Mouse (Mus musculus) heart, embryonic 12.5 days (tissue): ENCODE data around the gene Nudcd3. TPM values are rescaled to one million over a fixed set of nuclear protein-coding genes. Genes with fewer than 3 reads are reported as not detected.

Experiments used
- ATAC-seq: fragments of 200-750 bp; cut with Nextera tagmentation; 2 replicates; pipeline ENCODE4 v1.8.0; 2017; ENCODE audit warnings: moderate TSS enrichment, moderate library complexity; ENCODE audit not compliant: insufficient number of reproducible peaks, low FRiP score
- H3K27ac ChIP-seq: fragments of 300-500 bp; sonication (generic); 2 replicates; pipeline ENCODE4 v1.5.1; 2016; ENCODE audit warnings: mild to moderate bottlenecking, moderate library complexity; ENCODE audit not compliant: poor library complexity, severe bottlenecking
- H3K27me3 ChIP-seq: fragments of 300-500 bp; sonication (generic); replicated peaks from 2 replicates; pipeline ENCODE4 v1.6.1; 2016; ENCODE audit warnings: mild to moderate bottlenecking, moderate library complexity
- H3K36me3 ChIP-seq: fragments of 300-500 bp; sonication (generic); 2 replicates; pipeline ENCODE4 v1.6.1; 2016; ENCODE audit warnings: mild to moderate bottlenecking, moderate library complexity
- H3K4me1 ChIP-seq: fragments of 300-500 bp; sonication (generic); replicated peaks from 2 replicates; pipeline ENCODE4 v1.6.1; 2016; ENCODE audit warnings: mild to moderate bottlenecking
- H3K4me2 ChIP-seq: fragments of 300-500 bp; sonication (generic); 2 replicates; pipeline ENCODE4 v1.6.1; 2016; ENCODE audit warnings: mild to moderate bottlenecking, moderate library complexity
- H3K4me3 ChIP-seq: fragments of 300-500 bp; sonication (generic); 2 replicates; pipeline ENCODE4 v1.5.1; 2016; ENCODE audit warnings: mild to moderate bottlenecking
- H3K9ac ChIP-seq: fragments of 300-500 bp; sonication (generic); 2 replicates; pipeline ENCODE4 v1.6.1; 2016; ENCODE audit warnings: mild to moderate bottlenecking, moderate library complexity
- H3K9me3 ChIP-seq: fragments of 300-500 bp; sonication (generic); replicated peaks from 2 replicates; pipeline ENCODE4 v1.6.1; 2016; ENCODE audit warnings: mild to moderate bottlenecking, moderate library complexity
- WGBS: fragments of 180-500 bp; shearing (Covaris S2); methylation state at CpG from one replicate; pipeline ENCODE4 v1.1.7; 2016; 5-methylcytosine and 5-hydroxymethylcytosine counted together
- polyA plus RNA-seq: library from polyadenylated mRNA; unstranded; fragments of >200 nt; fragmentation: Nextera tagmentation; extraction: Ambion mirVana; gene quantifications from 2 replicates; pipeline ENCODE4 v1.2.1, GENCODE M21; 2016

The Nudcd3 gene
- polyA plus RNA-seq, 1 experiment from 2014 or later, result 35.5 TPM

GRCm38 (mm10) chr11:6200570-6200969, 355 bp upstream of the Nudcd3 start:
- Histone ChIP-seq H3K36me3 (0 out of 2 replicates have a peak, but pooled peaks cover 3% of the 10 kb centered on the region), H3K27ac (peak overlapping the region; percentile 96), H3K27me3 (0 out of 2 replicates have a peak, but pooled peaks cover 3% of the 10 kb centered on the region), H3K9me3 (no peaks in the 10 kb centered on the region), H3K9ac (peak overlapping the region; percentile 93; the same call in 1 of the 2 replicates), H3K4me2 (peak overlapping the region; percentile 100), H3K4me1 (peaks cover 19% of the 10 kb centered on the region), H3K4me3 (peak overlapping the region; percentile 92)
- no peak for ATAC-seq
- 24% methylated on average over 9 of the region's 9 CpGs for WGBS

DNA sequence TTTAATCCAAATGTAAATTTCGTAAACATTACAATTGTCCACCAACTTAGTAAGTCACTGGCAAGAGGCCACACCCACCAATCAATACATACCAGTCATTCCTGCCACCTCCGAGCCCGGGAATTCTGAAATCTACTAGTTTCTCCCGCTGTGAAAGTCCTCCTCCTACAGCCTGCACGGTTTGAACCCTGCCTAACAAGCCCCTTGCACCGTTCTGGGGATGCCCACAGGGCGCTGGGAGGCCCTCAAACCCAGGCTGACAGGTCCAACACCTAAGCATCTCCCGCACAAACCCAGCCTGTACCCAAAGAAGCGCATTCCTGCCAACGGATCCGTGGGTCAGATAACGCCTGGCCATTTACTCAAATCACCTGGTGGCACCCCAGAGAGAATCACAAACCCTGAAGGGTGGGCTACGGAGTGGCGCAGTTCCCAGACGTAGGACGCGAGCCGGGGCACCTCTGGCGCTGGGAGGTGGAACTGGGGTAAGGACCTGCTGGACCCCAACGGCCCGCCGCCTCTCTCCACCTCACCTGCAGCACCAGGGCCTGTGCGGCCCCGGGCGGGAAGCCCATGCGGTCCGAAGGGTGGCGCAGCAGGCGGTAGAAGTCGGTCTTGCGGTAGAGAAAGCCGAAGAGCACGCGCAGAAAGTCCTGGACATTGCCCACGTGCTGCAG, 667 bp downstream of the Nudcd3 start, which contains the start of gene A730071L15Rik:
Gene A730071L15Rik, plus strand, starts transcription at position 620 of the 677 bp plus-strand sequence.
- Histone ChIP-seq H3K9ac (peak within 1 kb of the TSS; percentile 93), H3K27ac (peak within 1 kb of the TSS; percentile 96), H3K9me3 (no peaks in the 10 kb centered on the region), H3K27me3 (no peaks in the 10 kb centered on the region), H3K4me1 (peaks cover 19% of the 10 kb centered on the region), H3K4me2 (peak within 1 kb of the TSS; percentile 100), H3K36me3 (0 out of 2 replicates have a peak, but pooled peaks cover 3% of the 10 kb centered on the region), H3K4me3 (peak within 1 kb of the TSS; percentile 92)
- WGBS, result under 1% methylated on average over 35 of the region's 35 CpGs
- peak; percentile 66 for ATAC-seq

- 81% methylated on average over 4 of the region's 4 CpGs for WGBS
- Histone ChIP-seq H3K4me1 (peaks cover 19% of the 10 kb centered on the region), H3K36me3 (0 out of 2 replicates have a peak, but pooled peaks cover 3% of the 10 kb centered on the region), H3K4me3 (0 out of 2 replicates have a peak overlapping the region, but pooled peaks have one; percentile 92), H3K4me2 (peak overlapping the region; percentile 100), H3K27me3 (no peaks in the 10 kb centered on the region), H3K27ac (no peak overlapping the region), H3K9me3 (no peaks in the 10 kb centered on the region), H3K9ac (no peak overlapping the region; the same call in 1 of the 2 replicates)
- no peak for ATAC-seq
These were observed 1.8 kb downstream of the Nudcd3 start for GRCm38 (mm10) chr11:6198449-6198848.

DNA sequence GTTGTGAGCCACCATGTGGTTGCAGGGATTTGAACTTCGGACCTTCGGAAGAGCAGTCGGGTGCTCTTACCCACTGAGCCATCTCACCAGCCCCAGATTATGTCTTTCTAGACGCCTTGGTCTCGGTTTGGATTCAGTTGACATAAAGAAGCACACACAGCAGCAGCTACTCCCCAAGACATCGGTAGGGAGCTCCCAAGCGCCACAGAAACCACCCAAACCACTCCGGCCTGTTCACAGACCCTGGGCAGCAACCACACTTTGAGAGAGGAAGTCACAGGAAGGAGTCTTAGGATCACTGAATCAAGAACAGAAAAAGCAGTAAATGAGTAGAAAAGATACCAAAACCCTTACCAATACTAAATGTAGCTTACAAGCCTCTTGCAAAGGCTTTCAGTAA, 3.4 kb downstream of the Nudcd3 start:
- no peak for ATAC-seq
- Histone ChIP-seq H3K36me3 (peaks cover 15% of the 10 kb centered on the region), H3K27ac (no peak overlapping the region), H3K27me3 (no peaks in the 10 kb centered on the region), H3K4me3 (no peak overlapping the region), H3K9ac (no peak overlapping the region), H3K4me1 (peaks cover 19% of the 10 kb centered on the region), H3K4me2 (no peak overlapping the region), H3K9me3 (no peaks in the 10 kb centered on the region)
- 93% methylated on average over 8 of the region's 8 CpGs for WGBS

- no peaks in the 10 kb centered on the region for H3K9me3 ChIP-seq
- peak; percentile 39 for ATAC-seq
- no peaks in the 10 kb centered on the region for H3K27me3 ChIP-seq
- no peak overlapping the region for H3K4me2 ChIP-seq
- H3K9ac ChIP-seq, result no peak overlapping the region
- peaks cover 18% of the 10 kb centered on the region for H3K4me1 ChIP-seq
- H3K36me3 ChIP-seq, result peaks cover 18% of the 10 kb centered on the region
- no peak overlapping the region for H3K27ac ChIP-seq
- 7% methylated on average over 2 of the region's 2 CpGs for WGBS
- no peak overlapping the region for H3K4me3 ChIP-seq
These were observed 12.3 kb downstream of the Nudcd3 start for GRCm38 (mm10) chr11:6187878-6188277.

- Histone ChIP-seq H3K27ac (no peak overlapping the region), H3K4me1 (peaks cover 21% of the 10 kb centered on the region), H3K4me3 (no peak overlapping the region), H3K4me2 (no peak overlapping the region), H3K9ac (no peak overlapping the region), H3K9me3 (no peaks in the 10 kb centered on the region), H3K36me3 (peaks cover 14% of the 10 kb centered on the region), H3K27me3 (no peaks in the 10 kb centered on the region)
- ATAC-seq, result no peak
- 79% methylated on average over 3 of the region's 3 CpGs for WGBS
These were observed 12.8 kb downstream of the Nudcd3 start for GRCm38 (mm10) chr11:6187399-6187798.

DNA sequence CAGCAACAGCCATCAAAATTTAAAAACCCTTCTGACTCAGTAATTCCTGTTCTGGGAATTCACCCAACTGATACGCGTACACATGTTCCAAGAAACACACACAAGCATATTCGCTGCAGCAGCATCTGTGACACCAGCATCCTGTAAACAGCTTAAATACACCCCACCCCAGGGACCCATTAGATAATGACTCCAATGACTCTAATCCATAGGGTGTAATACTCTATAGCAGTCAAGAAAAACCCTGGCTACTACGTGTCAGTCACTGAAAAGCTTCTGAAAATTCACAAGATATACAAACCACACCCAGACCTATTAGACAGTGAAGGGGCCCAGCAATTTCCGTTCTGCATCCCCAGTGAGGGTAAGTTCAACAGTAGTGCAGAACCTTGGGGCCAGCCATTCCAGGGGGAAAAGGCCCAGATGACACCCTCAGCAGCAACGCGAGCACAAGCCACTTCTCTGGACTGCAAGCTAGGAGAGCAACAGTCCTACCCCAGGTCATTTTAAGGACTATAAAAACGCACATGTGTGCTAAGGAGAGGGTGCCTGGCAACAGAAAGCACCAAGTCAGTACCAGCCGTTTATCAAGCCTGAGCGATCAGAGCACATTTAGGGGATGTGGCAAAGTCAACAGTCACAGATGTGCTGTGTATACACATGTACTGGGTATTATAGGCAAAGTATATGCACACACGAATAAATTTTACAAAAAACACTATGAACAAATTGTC, 15.8 kb downstream of the Nudcd3 start:
- H3K9me3 ChIP-seq, result no peaks in the 10 kb centered on the region
- no peaks in the 10 kb centered on the region for H3K27me3 ChIP-seq
- 72% methylated on average over 11 of the region's 11 CpGs for WGBS
- no peak overlapping the region for H3K4me2 ChIP-seq
- no peak overlapping the region for H3K4me3 ChIP-seq
- no peak overlapping the region for H3K27ac ChIP-seq
- ATAC-seq, result no peak
- H3K36me3 ChIP-seq, result peaks cover under 1% of the 10 kb centered on the region
- no peak overlapping the region for H3K9ac ChIP-seq
- H3K4me1 ChIP-seq, result peaks cover 30% of the 10 kb centered on the region

DNA sequence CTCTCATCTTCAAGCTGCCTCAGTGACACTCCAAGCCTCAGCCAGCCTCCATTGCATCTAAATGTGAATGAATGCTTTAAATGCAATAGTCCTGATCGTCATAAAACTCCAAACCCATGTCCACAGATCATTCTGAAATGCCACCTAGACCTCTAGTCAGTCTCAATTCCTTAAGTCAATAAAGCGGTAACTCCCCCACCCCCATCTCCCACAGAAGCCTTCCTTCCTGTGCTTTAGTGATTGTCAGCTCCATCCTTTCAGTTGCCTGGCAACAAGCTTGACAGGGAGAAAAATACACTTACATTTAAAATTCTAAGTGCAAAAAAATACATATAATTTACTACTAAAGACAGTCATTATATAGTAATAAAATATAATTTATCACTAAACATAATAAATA, 17.0 kb downstream of the Nudcd3 start:
- ATAC-seq, result no peak
- no peak overlapping the region for H3K9ac ChIP-seq
- H3K36me3 ChIP-seq, result no peaks in the 10 kb centered on the region
- H3K4me1 ChIP-seq, result peaks cover 40% of the 10 kb centered on the region
- WGBS, result 75% methylated on average over 2 of the region's 2 CpGs
- no peak overlapping the region for H3K4me3 ChIP-seq
- no peak overlapping the region for H3K4me2 ChIP-seq
- H3K9me3 ChIP-seq, result no peaks in the 10 kb centered on the region
- no peak overlapping the region for H3K27ac ChIP-seq
- H3K27me3 ChIP-seq, result no peaks in the 10 kb centered on the region

GRCm38 (mm10) chr11:6180811-6181399, 19.3 kb downstream of the Nudcd3 start:
- Histone ChIP-seq H3K27me3 (no peaks in the 10 kb centered on the region), H3K4me1 (peaks cover 41% of the 10 kb centered on the region), H3K4me2 (no peak overlapping the region), H3K36me3 (no peaks in the 10 kb centered on the region), H3K9ac (no peak overlapping the region), H3K9me3 (no peaks in the 10 kb centered on the region), H3K27ac (no peak overlapping the region), H3K4me3 (no peak overlapping the region)
- ATAC-seq, result no peak
- 61% methylated on average over 6 of the region's 6 CpGs for WGBS

GRCm38 (mm10) chr11:6179194-6179593, 21.0 kb downstream of the Nudcd3 start:
- Histone ChIP-seq H3K4me2 (no peak overlapping the region), H3K4me1 (peaks cover 51% of the 10 kb centered on the region)
- ATAC-seq, result no peak

GRCm38 (mm10) chr11:6178673-6179166, 21.5 kb downstream of the Nudcd3 start:
- no peak overlapping the region for H3K4me2 ChIP-seq
- H3K4me3 ChIP-seq, result no peak overlapping the region
- H3K4me1 ChIP-seq, result peaks cover 52% of the 10 kb centered on the region
- H3K36me3 ChIP-seq, result no peaks in the 10 kb centered on the region
- no peaks in the 10 kb centered on the region for H3K27me3 ChIP-seq
- 26% methylated on average over 2 of the region's 2 CpGs for WGBS
- no peaks in the 10 kb centered on the region for H3K9me3 ChIP-seq
- no peak for ATAC-seq
- 0 out of 2 replicates have a peak overlapping the region, but pooled peaks have one; percentile 5 for H3K9ac ChIP-seq
- H3K27ac ChIP-seq, result peak overlapping the region; percentile 41

More at GRCm38 (mm10) chr11:6179194-6179593, 21.0 kb downstream of the Nudcd3 start:
- WGBS, result 27% methylated on average over 8 of the region's 8 CpGs
- H3K27me3 ChIP-seq, result no peaks in the 10 kb centered on the region
- H3K9me3 ChIP-seq, result no peaks in the 10 kb centered on the region
- H3K27ac ChIP-seq, result peak overlapping the region; percentile 41; the same call in 1 of the 2 replicates
- 0 out of 2 replicates have a peak overlapping the region, but pooled peaks have one; percentile 24 for H3K9ac ChIP-seq
- no peaks in the 10 kb centered on the region for H3K36me3 ChIP-seq
- H3K4me3 ChIP-seq, result no peak overlapping the region
